Mouse (Mus musculus): ENCODE results near the gene Fbxl7. TPM values are rescaled to one million over a fixed set of nuclear protein-coding genes. Genes with fewer than 3 reads are reported as not detected.

The Fbxl7 gene
- polyA plus RNA-seq, 1 experiment from 2014 or later = 24.1 TPM

DNA sequence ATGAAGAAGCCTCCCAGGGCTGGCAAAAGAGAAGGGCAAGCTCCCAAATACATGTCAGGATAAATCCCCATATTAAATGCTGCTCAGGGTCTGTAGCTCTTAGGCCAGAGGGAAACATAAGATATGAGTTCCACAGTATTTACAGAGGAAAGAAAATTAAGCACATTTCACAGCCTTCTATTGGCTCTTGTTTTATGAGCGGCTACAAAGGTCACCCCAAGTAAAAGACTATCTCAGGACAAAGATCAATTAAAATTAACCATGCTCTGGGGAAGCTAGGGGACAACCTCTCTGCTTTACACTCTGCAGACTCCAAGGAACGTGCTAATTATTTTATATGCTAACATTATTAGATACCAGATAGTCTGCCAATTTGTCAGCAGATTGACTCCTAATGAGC, 9.4 kb downstream of the Fbxl7 start:
- Histone ChIP-seq H3K4me1 (ENCODE audit: control insufficient read depth, insufficient read depth, low read length) (no peaks in the 10 kb centered on the region), H3K36me3 (ENCODE audit: control insufficient read depth, insufficient read depth, low read length) (no peaks in the 10 kb centered on the region), H3K9me3 (ENCODE audit: control insufficient read depth, low read length) (no peaks in the 10 kb centered on the region), H3K4me3 (ENCODE audit: low read length) (no peak overlapping the region), H3K4me2 (replicated peaks; ENCODE audit: low read depth, low read length) (no peak overlapping the region), H3K27ac (ENCODE audit: low read depth, low read length) (no peak overlapping the region), H3K9ac (ENCODE audit: low read depth, low read length) (no peak overlapping the region), H3K27me3 (ENCODE audit: control insufficient read depth, insufficient read depth, low read length) (no peaks in the 10 kb centered on the region)
- WGBS = 61% methylated on average over 2 of the region's 2 CpGs
- ATAC-seq (ENCODE audit: low FRiP score, low TSS enrichment) = no peak

DNA sequence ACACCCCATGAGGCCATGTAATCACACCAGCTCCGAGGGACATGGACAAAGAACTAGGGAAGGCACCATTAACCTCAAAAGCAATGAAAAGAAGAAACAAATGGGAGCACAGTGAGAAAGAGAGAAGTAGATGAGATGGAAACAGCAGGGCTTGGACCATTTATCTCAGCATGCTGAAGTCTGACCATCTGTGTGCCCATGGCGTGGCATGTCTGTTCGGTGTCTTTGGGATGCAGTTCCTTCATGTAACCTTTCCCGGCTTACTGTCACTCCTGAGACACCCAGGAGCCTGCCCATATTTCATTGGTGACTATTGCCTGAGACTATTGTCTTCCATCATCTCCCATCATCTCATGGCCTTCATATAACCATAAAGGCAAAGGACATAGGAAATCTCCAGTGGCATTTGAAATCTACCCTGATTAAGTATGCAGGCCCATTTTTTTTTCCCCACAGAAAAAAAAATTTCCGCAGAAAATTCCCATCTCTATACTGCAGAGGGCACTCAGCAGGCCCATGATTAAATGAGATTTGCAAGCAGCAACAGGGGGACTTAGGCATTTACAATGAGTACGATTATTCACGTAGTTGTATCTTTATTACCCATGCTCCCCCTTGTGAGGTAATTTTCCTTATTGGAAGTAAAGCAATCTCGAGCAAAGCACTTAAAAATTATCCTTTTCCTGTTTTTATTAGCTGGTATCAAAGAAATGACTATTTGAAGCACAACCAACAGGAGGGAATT, 15.0 kb downstream of the Fbxl7 start:
- ATAC-seq (ENCODE audit: low FRiP score, low TSS enrichment) = no peak
- H3K4me2 ChIP-seq (replicated peaks; ENCODE audit: low read depth, low read length) = no peak overlapping the region
- no peak overlapping the region for H3K4me3 ChIP-seq (ENCODE audit: low read length)
- H3K9ac ChIP-seq (ENCODE audit: low read depth, low read length) = no peak overlapping the region
- no peaks in the 10 kb centered on the region for H3K27me3 ChIP-seq (ENCODE audit: control insufficient read depth, insufficient read depth, low read length)
- H3K9me3 ChIP-seq (ENCODE audit: control insufficient read depth, low read length) = no peaks in the 10 kb centered on the region
- 69% methylated on average over 8 of the region's 8 CpGs for WGBS
- no peaks in the 10 kb centered on the region for H3K36me3 ChIP-seq (ENCODE audit: control insufficient read depth, insufficient read depth, low read length)
- no peak overlapping the region for H3K27ac ChIP-seq (ENCODE audit: low read depth, low read length)
- no peaks in the 10 kb centered on the region; the same call in 1 of the 2 replicates for H3K4me1 ChIP-seq (ENCODE audit: control insufficient read depth, insufficient read depth, low read length)

DNA sequence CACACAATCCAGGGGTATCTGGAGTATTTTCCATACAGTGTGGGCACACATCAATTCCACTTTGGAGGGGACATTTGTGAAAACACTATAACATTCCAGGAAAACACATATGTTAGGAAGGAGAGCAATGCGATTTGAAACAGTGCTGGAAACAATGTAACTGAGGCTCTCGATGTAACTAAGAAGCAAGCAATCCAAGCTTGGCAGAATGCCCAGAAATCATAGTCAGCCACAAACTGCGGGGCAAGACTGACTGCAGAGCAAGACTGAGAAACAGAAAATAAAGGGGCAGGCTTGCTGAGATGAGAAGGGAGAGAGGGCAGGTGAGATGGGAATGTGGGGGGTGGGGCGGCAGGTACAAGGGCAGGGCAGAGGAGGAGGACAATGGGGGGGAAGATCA, 19.7 kb downstream of the Fbxl7 start:
- H3K4me1 ChIP-seq (ENCODE audit: control insufficient read depth, insufficient read depth, low read length) = no peaks in the 10 kb centered on the region; the same call in 1 of the 2 replicates
- no peaks in the 10 kb centered on the region for H3K9me3 ChIP-seq (ENCODE audit: control insufficient read depth, low read length)
- no peak overlapping the region for H3K27ac ChIP-seq (ENCODE audit: low read depth, low read length)
- ATAC-seq (ENCODE audit: low FRiP score, low TSS enrichment) = peak; percentile 60; the same call in 1 of the 2 replicates
- H3K27me3 ChIP-seq (ENCODE audit: control insufficient read depth, insufficient read depth, low read length) = no peaks in the 10 kb centered on the region
- H3K36me3 ChIP-seq (ENCODE audit: control insufficient read depth, insufficient read depth, low read length) = no peaks in the 10 kb centered on the region
- WGBS = 34% methylated on average over 4 of the region's 4 CpGs
- H3K4me2 ChIP-seq (replicated peaks; ENCODE audit: low read depth, low read length) = no peak overlapping the region
- no peak overlapping the region for H3K9ac ChIP-seq (ENCODE audit: low read depth, low read length)
- H3K4me3 ChIP-seq (ENCODE audit: low read length) = no peak overlapping the region

DNA sequence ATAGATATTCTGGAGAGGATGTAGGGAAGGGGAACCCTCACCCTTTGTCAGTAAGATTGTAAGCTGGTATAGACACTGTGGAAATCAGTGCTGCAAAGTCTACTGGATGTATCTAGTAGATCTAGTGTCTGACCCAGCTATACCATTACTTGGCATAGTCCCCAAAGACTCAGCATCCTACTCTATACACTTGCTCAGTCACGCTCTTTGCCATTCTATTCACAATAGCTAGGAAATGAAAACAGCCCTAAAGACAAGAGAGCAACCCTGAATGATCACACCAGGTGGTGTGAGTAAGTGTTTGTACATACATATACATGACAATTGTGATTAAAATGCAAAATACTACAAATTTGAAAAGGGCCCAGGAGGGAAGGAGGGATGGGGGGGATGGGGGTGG, 23.1 kb downstream of the Fbxl7 start:
- Histone ChIP-seq H3K9me3 (ENCODE audit: control insufficient read depth, low read length) (no peaks in the 10 kb centered on the region), H3K9ac (ENCODE audit: low read depth, low read length) (no peak overlapping the region), H3K36me3 (ENCODE audit: control insufficient read depth, insufficient read depth, low read length) (no peaks in the 10 kb centered on the region), H3K27me3 (ENCODE audit: control insufficient read depth, insufficient read depth, low read length) (no peaks in the 10 kb centered on the region), H3K27ac (ENCODE audit: low read depth, low read length) (no peak overlapping the region), H3K4me1 (ENCODE audit: control insufficient read depth, insufficient read depth, low read length) (no peaks in the 10 kb centered on the region; the same call in 1 of the 2 replicates), H3K4me3 (ENCODE audit: low read length) (no peak overlapping the region), H3K4me2 (replicated peaks; ENCODE audit: low read depth, low read length) (no peak overlapping the region)
- no peak for ATAC-seq (ENCODE audit: low FRiP score, low TSS enrichment)
- 100% methylated on average over 1 of the region's 1 CpGs for WGBS

DNA sequence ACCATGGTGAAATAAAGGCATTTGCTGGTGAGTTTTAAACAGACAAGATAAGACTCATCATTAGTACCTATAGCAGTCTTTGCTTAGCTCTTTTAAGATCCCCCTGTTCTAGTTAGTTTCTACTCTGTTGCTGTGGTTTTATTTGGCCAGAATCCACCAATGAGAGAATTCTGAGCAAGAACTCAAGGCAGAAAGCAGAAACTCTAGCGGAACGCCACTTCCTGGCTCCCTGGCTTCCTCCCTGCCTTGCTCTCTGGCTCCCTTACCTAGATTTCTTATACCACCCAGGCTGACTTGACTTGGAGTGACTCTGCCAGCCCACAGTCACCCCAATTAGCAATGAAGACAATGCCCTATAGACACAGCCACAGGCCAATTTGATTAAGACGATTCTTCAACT, 26.2 kb downstream of the Fbxl7 start:
- no peaks in the 10 kb centered on the region for H3K27me3 ChIP-seq (ENCODE audit: control insufficient read depth, insufficient read depth, low read length)
- no peaks in the 10 kb centered on the region for H3K36me3 ChIP-seq (ENCODE audit: control insufficient read depth, insufficient read depth, low read length)
- H3K4me2 ChIP-seq (replicated peaks; ENCODE audit: low read depth, low read length) = no peak overlapping the region
- H3K9ac ChIP-seq (ENCODE audit: low read depth, low read length) = no peak overlapping the region
- no peak for ATAC-seq (ENCODE audit: low FRiP score, low TSS enrichment)
- WGBS = 79% methylated on average over 3 of the region's 3 CpGs
- H3K4me1 ChIP-seq (ENCODE audit: control insufficient read depth, insufficient read depth, low read length) = no peaks in the 10 kb centered on the region
- H3K9me3 ChIP-seq (ENCODE audit: control insufficient read depth, low read length) = no peaks in the 10 kb centered on the region
- H3K4me3 ChIP-seq (ENCODE audit: low read length) = no peak overlapping the region
- H3K27ac ChIP-seq (ENCODE audit: low read depth, low read length) = no peak overlapping the region

DNA sequence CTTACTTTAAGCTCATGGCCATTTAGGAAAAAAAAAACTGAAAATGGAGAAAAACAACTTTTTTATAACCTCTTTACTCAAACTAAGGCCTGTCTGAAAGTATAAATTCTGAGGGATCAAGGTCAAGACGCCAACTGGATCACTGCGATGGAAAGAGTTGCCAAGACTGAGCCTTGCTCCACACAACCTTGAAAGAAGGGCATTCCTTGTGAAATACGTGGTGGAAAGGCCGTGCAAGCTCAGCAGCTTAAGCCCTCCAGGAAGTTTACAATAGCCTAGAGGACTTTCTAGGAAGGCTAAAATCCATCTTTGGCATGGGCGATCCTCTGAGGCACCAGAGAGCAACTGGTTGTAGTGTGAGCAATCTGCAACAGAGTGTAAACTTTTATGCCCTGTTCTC, 27.9 kb downstream of the Fbxl7 start:
- 80% methylated on average over 5 of the region's 5 CpGs for WGBS
- H3K27me3 ChIP-seq (ENCODE audit: control insufficient read depth, insufficient read depth, low read length) = no peaks in the 10 kb centered on the region
- H3K36me3 ChIP-seq (ENCODE audit: control insufficient read depth, insufficient read depth, low read length) = no peaks in the 10 kb centered on the region
- H3K4me1 ChIP-seq (ENCODE audit: control insufficient read depth, insufficient read depth, low read length) = no peaks in the 10 kb centered on the region
- no peaks in the 10 kb centered on the region for H3K9me3 ChIP-seq (ENCODE audit: control insufficient read depth, low read length)
- no peak overlapping the region for H3K9ac ChIP-seq (ENCODE audit: low read depth, low read length)
- H3K4me3 ChIP-seq (ENCODE audit: low read length) = no peak overlapping the region
- ATAC-seq (ENCODE audit: low FRiP score, low TSS enrichment) = no peak
- no peak overlapping the region for H3K4me2 ChIP-seq (replicated peaks; ENCODE audit: low read depth, low read length)
- no peak overlapping the region for H3K27ac ChIP-seq (ENCODE audit: low read depth, low read length)

DNA sequence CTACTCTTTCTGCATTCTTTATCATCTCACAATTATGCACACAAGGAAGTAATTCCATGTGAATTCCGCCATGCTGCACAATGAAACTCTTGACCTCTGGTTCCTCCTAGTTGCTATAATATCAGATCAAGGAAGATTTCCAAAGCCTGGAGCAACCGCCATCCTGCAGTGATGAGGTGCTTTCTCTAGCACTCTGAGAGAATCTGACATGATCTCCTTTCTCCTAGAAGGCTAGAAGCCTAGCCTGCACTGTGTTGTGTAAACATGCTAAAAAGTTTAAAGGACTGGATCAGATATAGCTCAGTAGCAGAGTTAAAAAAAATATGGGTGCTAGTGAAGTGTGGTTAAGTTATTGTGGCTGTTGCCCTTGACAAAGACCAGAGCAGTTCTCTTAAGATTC, 33.2 kb downstream of the Fbxl7 start:
- H3K27me3 ChIP-seq (ENCODE audit: control insufficient read depth, insufficient read depth, low read length) = no peaks in the 10 kb centered on the region
- no peaks in the 10 kb centered on the region for H3K4me1 ChIP-seq (ENCODE audit: control insufficient read depth, insufficient read depth, low read length)
- no peak overlapping the region for H3K9ac ChIP-seq (ENCODE audit: low read depth, low read length)
- H3K4me2 ChIP-seq (replicated peaks; ENCODE audit: low read depth, low read length) = no peak overlapping the region
- H3K27ac ChIP-seq (ENCODE audit: low read depth, low read length) = no peak overlapping the region
- WGBS = 76% methylated on average over 2 of the region's 2 CpGs
- H3K4me3 ChIP-seq (ENCODE audit: low read length) = no peak overlapping the region
- H3K36me3 ChIP-seq (ENCODE audit: control insufficient read depth, insufficient read depth, low read length) = no peaks in the 10 kb centered on the region
- no peak for ATAC-seq (ENCODE audit: low FRiP score, low TSS enrichment)
- no peaks in the 10 kb centered on the region for H3K9me3 ChIP-seq (ENCODE audit: control insufficient read depth, low read length)

DNA sequence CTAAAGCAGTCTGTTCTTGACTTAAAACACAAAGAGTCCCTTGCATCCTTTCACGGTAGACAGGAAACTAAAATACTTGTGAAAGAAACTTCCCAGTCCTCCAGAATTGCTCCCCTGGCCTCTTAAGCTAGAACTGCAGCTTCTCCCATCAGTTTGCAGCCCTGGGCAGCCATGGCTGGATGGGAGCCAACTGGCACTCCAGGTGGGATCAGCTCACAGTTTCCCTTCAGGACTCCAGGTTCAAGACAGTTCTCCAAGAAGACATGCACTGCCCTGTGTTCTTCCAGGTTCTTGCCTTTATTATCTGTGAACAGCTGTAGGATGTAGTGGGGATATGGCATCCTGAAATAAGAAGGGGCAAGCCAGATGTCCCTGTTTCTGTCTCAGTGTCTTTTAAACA, 45.8 kb downstream of the Fbxl7 start:
- Histone ChIP-seq H3K27ac (ENCODE audit: low read depth, low read length) (no peak overlapping the region), H3K27me3 (ENCODE audit: control insufficient read depth, insufficient read depth, low read length) (no peaks in the 10 kb centered on the region), H3K4me1 (ENCODE audit: control insufficient read depth, insufficient read depth, low read length) (no peaks in the 10 kb centered on the region), H3K9ac (ENCODE audit: low read depth, low read length) (no peak overlapping the region), H3K4me2 (replicated peaks; ENCODE audit: low read depth, low read length) (no peak overlapping the region), H3K4me3 (ENCODE audit: low read length) (no peak overlapping the region), H3K9me3 (ENCODE audit: control insufficient read depth, low read length) (no peaks in the 10 kb centered on the region), H3K36me3 (ENCODE audit: control insufficient read depth, insufficient read depth, low read length) (no peaks in the 10 kb centered on the region)
- WGBS = 72% methylated on average over 1 of the region's 1 CpGs
- ATAC-seq (ENCODE audit: low FRiP score, low TSS enrichment) = no peak

DNA sequence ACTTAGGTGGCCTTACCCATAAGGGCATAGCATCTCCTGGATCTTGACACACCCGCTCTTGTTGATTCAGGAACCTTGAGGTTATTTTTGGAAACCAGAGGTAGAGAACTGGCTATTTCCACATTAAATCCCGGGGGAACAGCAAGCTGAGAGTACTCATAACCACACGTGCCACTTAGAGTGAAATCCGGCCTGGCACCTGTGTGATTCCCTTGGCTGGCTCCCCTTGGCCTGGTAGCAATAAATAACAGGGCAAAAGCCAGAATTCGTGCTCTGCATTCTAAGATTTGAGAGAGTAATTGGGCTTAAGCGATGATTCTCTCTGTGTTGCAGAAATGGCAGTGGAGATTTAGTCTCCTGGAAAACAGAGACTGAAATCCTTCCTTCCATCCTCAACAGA, 53.2 kb downstream of the Fbxl7 start:
- no peak for ATAC-seq (ENCODE audit: low FRiP score, low TSS enrichment)
- Histone ChIP-seq H3K9me3 (ENCODE audit: control insufficient read depth, low read length) (no peaks in the 10 kb centered on the region), H3K9ac (ENCODE audit: low read depth, low read length) (no peak overlapping the region), H3K4me3 (ENCODE audit: low read length) (no peak overlapping the region), H3K27ac (ENCODE audit: low read depth, low read length) (no peak overlapping the region), H3K4me1 (ENCODE audit: control insufficient read depth, insufficient read depth, low read length) (no peaks in the 10 kb centered on the region), H3K4me2 (replicated peaks; ENCODE audit: low read depth, low read length) (no peak overlapping the region), H3K27me3 (ENCODE audit: control insufficient read depth, insufficient read depth, low read length) (no peaks in the 10 kb centered on the region), H3K36me3 (ENCODE audit: control insufficient read depth, insufficient read depth, low read length) (no peaks in the 10 kb centered on the region)
- WGBS = 76% methylated on average over 6 of the region's 6 CpGs

Measured in kidney, embryonic 14.5 days (tissue).